Mouse (Mus musculus): ENCODE results near the gene Lmf1.

Lmf1 gene

DNA sequence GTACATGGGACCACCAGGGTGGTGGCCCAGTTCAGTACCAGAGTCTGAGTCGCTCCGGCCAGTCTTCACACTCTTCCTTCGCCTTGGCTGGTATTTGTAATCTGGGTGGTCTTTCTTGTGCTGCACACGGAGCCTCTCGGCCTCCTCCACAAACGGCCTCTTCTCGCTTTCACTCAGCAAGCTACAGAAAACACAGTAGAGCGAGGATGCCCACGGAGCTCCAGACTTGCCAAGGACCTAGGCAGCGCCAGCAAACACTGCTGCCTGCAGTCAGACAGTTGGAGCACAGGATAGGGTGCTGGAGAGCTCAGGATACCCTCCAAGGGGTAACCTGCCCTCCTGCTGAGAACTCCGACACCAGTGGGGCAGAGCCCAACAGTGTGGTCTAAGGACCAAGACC lies 10.0 kb upstream of the Lmf1 start:
- no peak for DNase-seq

GRCm38 (mm10) chr17:25569833-25570647 lies 8.8 kb upstream of the Lmf1 start:
- no peak for DNase-seq

- peak; percentile 65 for DNase-seq
These were observed 8.0 kb upstream of the Lmf1 start, which contains the start of gene Sox8 for GRCm38 (mm10) chr17:25570648-25571452. TSS of gene Sox8 (minus strand) at chr17:25570686.

GRCm38 (mm10) chr17:25571453-25571820 lies 7.4 kb upstream of the Lmf1 start:
- DNase-seq = no peak

- DNase-seq = no peak
These were observed 3.5 kb upstream of the Lmf1 start for GRCm38 (mm10) chr17:25575208-25575971.

GRCm38 (mm10) chr17:25576034-25576433 lies 2.9 kb upstream of the Lmf1 start:
- DNase-seq = no peak

- DNase-seq = no peak
These were observed 1.6 kb upstream of the Lmf1 start for GRCm38 (mm10) chr17:25577263-25577662.

- DNase-seq = no peak
These were observed 1.2 kb upstream of the Lmf1 start for GRCm38 (mm10) chr17:25577702-25578101.

- peak; percentile 46 for DNase-seq
These were observed 605 bp downstream of the Lmf1 start for GRCm38 (mm10) chr17:25579332-25580047.

DNA sequence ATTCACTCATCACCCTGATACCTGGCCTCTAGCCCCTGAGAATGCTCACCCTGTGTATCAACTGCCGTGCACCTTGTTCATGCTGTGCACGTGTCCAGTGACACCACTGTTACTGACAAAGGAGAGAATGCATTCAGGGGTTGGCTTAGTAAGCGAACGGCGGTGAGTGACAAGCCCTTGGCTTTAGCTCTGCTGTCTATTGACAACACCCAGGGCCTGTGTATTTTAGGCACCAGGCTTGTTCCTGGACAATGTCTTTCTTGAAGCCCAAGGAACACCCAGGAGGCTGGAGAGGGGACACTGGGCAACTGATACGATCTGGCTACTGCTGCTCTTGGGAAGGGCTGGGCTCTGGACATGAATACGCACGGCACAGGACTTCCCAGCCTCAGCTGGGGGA lies 3.2 kb downstream of the Lmf1 start:
- no peak for DNase-seq

DNA sequence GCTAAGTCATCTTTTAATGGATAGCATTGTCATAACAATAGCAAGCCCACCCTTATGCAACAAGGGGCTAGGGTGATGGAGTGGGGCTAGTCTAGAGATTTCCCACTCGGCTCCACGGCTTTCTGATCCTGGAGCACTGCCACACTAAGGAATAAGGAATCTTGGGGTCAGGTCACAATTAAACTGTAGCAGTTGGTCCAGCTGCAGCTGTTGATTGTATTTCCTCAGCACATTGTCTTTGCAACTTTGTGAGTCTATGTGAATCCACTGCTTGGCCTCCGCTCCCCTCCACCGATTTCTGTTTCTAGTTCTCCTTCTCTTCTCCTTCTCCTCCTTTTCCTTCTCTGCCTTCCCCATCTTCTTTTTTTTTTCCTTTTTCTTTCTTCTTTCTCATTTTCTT lies 4.2 kb downstream of the Lmf1 start:
- no peak for DNase-seq

DNA sequence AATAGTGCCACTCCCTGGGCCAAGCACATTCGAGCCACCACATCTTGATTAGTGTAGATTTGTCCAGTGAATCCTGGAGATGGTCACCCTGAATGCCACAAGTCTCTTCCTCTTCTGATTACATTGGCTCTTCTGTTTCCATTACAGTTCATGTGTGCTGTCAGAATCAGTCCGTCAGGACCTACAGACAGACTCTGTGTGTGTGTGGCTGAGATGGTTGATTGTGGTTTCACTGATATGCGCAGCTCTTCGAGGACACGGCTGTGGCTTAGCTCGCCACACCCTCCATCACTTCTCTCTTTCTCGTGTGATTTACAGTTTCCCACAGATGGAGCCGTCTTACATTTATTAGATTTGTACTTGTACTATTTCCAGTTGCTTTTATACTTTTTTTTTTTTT lies 5.0 kb downstream of the Lmf1 start:
- no peak for DNase-seq

- DNase-seq = no peak
These were observed 5.8 kb downstream of the Lmf1 start for GRCm38 (mm10) chr17:25584646-25585045.

- DNase-seq = no peak
These were observed 11.2 kb downstream of the Lmf1 start for GRCm38 (mm10) chr17:25590068-25590467.

DNA sequence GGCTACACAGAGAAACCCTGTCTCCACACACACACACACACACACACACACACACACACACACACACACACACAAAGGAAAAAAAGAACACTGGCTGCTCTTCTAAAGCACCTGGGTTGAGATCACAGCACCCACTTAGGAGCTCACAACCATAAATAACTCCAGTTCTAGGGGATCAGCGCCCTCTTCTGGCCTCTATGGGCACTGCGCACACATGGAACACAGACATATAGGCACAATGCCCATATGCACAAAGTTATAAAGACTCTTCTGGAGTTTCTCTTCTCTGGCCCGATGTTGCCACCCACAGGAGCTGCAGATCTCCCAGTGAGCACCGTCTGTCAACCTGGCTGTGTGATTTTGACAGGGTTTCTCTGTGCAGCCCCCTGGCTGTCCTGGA lies 12.1 kb downstream of the Lmf1 start:
- DNase-seq = no peak

DNA sequence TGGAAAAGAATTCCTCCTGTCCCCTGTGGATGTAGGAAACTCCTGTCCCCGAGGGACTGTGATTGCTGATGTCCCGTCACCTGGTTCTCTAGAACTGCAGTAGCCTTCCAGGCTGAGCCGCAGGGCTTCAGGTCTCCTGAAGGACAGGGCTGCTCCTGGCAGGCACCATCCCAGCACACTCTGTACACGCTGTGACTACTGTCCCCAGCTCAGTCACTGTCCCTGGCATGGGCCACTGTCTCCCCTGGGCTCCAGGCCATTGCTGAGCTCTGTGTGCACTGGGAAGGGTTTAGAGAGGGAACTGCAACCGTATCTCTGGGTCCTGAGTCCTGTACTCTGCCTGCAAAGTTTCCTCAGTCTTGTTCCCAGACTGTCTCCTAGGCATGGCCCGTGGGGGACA lies 13.5 kb downstream of the Lmf1 start:
- DNase-seq = no peak

DNA sequence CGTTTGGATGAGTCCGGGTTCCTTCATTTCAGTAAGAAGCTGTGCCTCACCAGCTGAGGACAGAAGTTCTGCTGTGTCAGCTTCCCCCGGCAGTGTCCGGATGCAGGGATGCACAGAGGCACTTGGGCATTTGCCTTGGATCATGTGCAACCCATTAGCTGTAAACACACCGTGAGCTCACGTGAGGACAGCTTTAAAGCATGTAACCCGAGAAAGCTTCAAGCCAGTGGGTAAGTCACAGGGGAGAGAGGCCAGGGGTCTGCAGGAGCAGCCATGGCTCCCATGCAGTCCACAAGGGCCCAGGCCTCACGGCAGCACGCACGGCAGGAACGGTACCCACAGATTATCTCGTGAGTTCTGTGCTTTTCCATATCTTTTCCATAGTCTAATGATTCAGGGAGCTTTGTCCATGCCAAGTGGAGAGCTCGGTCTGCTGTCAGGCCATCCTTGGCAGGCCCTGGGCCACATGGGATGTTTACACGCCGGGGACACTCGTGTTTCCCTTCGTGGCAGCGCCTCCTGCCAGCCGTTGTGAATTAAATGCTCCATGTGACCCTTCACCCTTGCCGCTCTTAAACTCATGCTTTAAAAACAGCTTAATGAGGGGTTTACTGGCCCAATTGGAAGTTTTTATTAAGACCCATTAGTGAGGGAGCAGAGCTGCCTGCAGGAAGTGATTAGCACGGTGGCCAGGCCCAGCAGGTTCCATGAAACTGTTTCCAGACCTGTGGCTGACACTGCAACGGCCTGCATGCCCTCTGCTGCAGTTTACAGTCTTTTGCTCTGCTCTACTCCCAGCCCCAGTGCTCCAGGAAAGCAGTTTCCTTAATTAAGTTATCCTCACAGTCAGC lies 14.8 kb downstream of the Lmf1 start:
- no peak for DNase-seq

GRCm38 (mm10) chr17:25595495-25595894 lies 16.6 kb downstream of the Lmf1 start:
- DNase-seq = no peak

DNA sequence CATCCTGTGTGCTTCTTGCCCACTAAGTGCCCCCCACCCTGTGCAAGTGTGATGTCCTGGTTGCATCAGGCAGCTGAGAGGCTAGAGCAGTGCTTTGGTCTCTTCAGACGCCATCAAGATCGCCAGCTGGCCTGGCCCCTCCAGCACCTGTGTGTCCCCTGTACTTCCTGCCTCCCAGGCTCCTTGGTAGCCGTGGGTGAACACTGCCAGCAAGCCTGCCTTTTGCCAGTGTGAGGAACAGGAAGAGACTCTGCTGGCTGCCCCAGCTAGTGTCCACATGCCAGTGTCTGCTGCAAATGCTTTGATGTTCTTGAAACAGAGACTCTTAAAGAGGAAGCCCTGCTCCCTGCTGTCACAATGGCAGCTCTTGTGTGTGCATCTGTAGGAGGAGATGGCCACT lies 18.7 kb downstream of the Lmf1 start:
- peak; percentile 22 for DNase-seq

DNA sequence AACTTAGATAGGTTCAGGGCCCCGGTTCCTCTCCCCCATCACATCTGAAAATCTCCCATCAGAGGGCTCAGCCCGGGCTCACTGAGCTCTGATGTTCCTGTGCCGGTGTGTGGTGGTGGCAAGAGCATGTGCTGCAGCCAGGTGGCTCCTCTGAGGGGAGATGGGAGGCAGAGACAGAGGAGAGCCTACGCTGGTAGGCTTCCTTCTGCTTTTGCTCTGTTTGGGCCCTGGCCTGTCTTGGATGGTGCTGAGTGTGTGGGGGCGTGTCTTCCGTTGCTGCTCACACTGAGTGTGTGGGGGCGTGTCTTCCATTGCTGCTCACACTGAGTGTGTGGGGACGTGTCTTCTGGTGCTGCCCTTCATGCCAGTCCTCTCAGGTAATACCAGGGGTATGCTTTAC lies 23.5 kb downstream of the Lmf1 start:
- DNase-seq = no peak

- DNase-seq = no peak
These were observed 25.3 kb downstream of the Lmf1 start for GRCm38 (mm10) chr17:25604234-25604633.
